Mouse (Mus musculus) lung, postnatal 0 days (tissue): ENCODE data around the gene Lias.

Experiments
- CTCF ChIP-seq: IDR thresholded peaks from 2 replicates; pipeline ENCODE4 v1.5.1; 2016; ENCODE audit warnings: antibody characterized with exemption, mild to moderate bottlenecking
- EP300 ChIP-seq: IDR thresholded peaks from 2 replicates; pipeline ENCODE4 v1.6.1; 2016; ENCODE audit warnings: antibody characterized with exemption, mild to moderate bottlenecking, control low read depth

DNA sequence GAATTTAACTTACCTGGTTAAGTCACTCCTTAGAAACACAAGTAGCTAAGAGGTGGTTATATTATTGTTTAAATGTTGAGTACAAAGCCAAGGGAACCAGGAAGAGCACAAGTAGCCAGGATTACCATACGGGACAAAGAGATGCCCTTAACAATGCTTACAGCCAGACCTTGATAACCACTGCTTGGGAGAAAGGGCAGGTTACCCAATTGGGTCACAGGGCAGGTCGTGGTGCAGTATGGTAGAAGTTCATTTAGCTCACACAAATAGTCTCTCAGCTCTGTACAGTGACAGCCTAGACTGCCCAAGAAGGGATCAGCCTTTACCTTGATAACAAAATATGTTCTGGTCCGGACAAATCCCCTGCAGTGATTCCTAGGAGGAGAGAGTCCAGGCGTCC is 57.6 kb downstream of the Lias start:
- no peak for TF ChIP-seq CTCF
- no peak for TF ChIP-seq EP300
